Mouse (Mus musculus) bone marrow, adult 2 months (tissue): ENCODE results near the gene Wdtc1.

Experiments used
- CTCF ChIP-seq: fragments of 200-500 bp; IDR thresholded peaks from 2 replicates; pipeline ENCODE4 v1.5.1; 2011; ENCODE audit warnings: low read length, control low read depth; ENCODE audit not compliant: control insufficient read depth, insufficient read depth
- POLR2A ChIP-seq: fragments of 200-500 bp; IDR thresholded peaks from 2 replicates; pipeline ENCODE4 v1.6.1; 2011; ENCODE audit warnings: low read depth, mild to moderate bottlenecking, control low read depth, low read length, borderline replicate concordance; ENCODE audit not compliant: control insufficient read depth

GRCm38 (mm10) chr4:133266248-133266880 lies 86.9 kb downstream of the Wdtc1 start:
- TF ChIP-seq CTCF = no peak
- TF ChIP-seq POLR2A = no peak
